Mouse (Mus musculus) forebrain, postnatal 0 days (tissue): ENCODE results near the gene Mrpl1. TPM values are rescaled to one million over a fixed set of nuclear protein-coding genes. Genes with fewer than 3 reads are reported as not detected.

ENCODE experiments used
- ATAC-seq: fragments of 200-750 bp; cut with Nextera tagmentation; 2 replicates; pipeline ENCODE4 v1.8.0; 2017; ENCODE audit warnings: mild to moderate bottlenecking, moderate library complexity
- DNase-seq: peaks from one replicate; pipeline ENCODE4 v3.0.0-alpha.2; 2015
- H3K27ac ChIP-seq: fragments of 300-500 bp; sonication (generic); 2 replicates; pipeline ENCODE4 v1.5.1; 2014; ENCODE audit warnings: low read depth, mild to moderate bottlenecking, antibody characterized with exemption, low read length, moderate library complexity, mixed read lengths
- H3K27me3 ChIP-seq: fragments of 300-500 bp; sonication (generic); 2 replicates; pipeline ENCODE4 v1.6.1; 2014; ENCODE audit warnings: mild to moderate bottlenecking, low read length, mixed read lengths; ENCODE audit not compliant: insufficient read depth
- H3K36me3 ChIP-seq: fragments of 300-500 bp; sonication (generic); 2 replicates; pipeline ENCODE4 v1.6.1; 2014; ENCODE audit warnings: mild to moderate bottlenecking, moderate library complexity; ENCODE audit not compliant: insufficient read depth
- H3K4me1 ChIP-seq: fragments of 300-500 bp; sonication (generic); 2 replicates; pipeline ENCODE4 v1.6.1; 2014; ENCODE audit warnings: antibody characterized with exemption; ENCODE audit not compliant: insufficient read depth
- H3K4me2 ChIP-seq: fragments of 300-500 bp; sonication (generic); 2 replicates; pipeline ENCODE4 v1.6.1; 2014; ENCODE audit warnings: low read depth, mild to moderate bottlenecking, moderate library complexity
- H3K4me3 ChIP-seq: fragments of 300-500 bp; sonication (generic); 2 replicates; pipeline ENCODE4 v1.5.1; 2014; ENCODE audit warnings: low read depth, low read length, mixed read lengths
- H3K9ac ChIP-seq: fragments of 300-500 bp; sonication (generic); 2 replicates; pipeline ENCODE4 v1.6.1; 2014; ENCODE audit warnings: mild to moderate bottlenecking
- H3K9me3 ChIP-seq: fragments of 300-500 bp; sonication (generic); 2 replicates; pipeline ENCODE4 v1.6.1; 2016; ENCODE audit warnings: low read length
- CTCF ChIP-seq: sonication (generic); IDR thresholded peaks from 2 replicates; pipeline ENCODE4 v1.5.1; 2016; ENCODE audit warnings: antibody characterized with exemption, control low read depth, low read depth
- WGBS: fragments of 180-500 bp; shearing (Covaris S2); extraction: QIAGEN DNeasy Blood & Tissue Kit; methylation state at CpG from one replicate; pipeline ENCODE4 v1.1.7; 2014; 5-methylcytosine and 5-hydroxymethylcytosine counted together
- polyA plus RNA-seq: library from polyadenylated mRNA; unstranded; fragments of >200 nt; fragmentation: Nextera tagmentation; extraction: Ambion mirVana; gene quantifications from 2 replicates; pipeline ENCODE4 v1.2.1, GENCODE M21; 2015
- total RNA-seq: library from RNA; depleted of rRNA; stranded (reverse); fragments of >200 nt; gene quantifications from 2 replicates; pipeline ENCODE4 v1.2.3, GENCODE M21; 2014

Gene Mrpl1
- total and polyA plus RNA-seq, 2 experiments from 2014 or later, result 11.8 to 21.8 TPM

GRCm38 (mm10) chr5:96258210-96258609, 48.9 kb downstream of the Mrpl1 start:
- no peak overlapping the region for H3K4me2 ChIP-seq
- no peaks in the 10 kb centered on the region for H3K9me3 ChIP-seq
- H3K27me3 ChIP-seq, result no peaks in the 10 kb centered on the region
- H3K27ac ChIP-seq, result no peak overlapping the region
- WGBS, result 69% methylated on average over 5 of the region's 5 CpGs
- no peak for TF ChIP-seq CTCF
- no peak overlapping the region for H3K9ac ChIP-seq
- H3K36me3 ChIP-seq, result peaks cover 4% of the 10 kb centered on the region; the same call in 1 of the 2 replicates
- no peaks in the 10 kb centered on the region for H3K4me1 ChIP-seq
- ATAC-seq (no peak), DNase-seq (no peak)
- no peak overlapping the region for H3K4me3 ChIP-seq

- peak; percentile 75 for ATAC-seq
- WGBS, result 63% methylated on average over 3 of the region's 3 CpGs
Measured at GRCm38 (mm10) chr5:96267017-96267702, 57.9 kb downstream of the Mrpl1 start.

DNA sequence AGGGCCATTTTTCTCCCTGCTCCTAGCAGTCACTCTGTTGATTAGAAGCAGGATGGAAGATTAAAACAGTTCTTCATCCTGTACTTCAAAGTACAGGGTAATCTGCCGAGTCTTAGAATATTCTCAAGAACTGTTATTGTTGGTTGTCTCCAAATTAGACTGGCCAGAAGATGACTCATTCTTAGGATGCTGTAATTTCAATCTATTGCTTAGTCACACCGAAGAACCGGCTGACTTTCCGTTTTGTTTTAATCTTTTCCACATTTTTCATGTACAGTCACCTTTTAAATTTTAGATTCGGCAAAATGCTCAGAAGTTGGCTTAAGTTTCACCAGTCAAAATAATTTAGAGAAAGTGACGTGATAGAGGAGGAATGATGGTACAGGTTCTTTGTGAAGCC, 61.8 kb downstream of the Mrpl1 start:
- no peak overlapping the region for H3K4me3 ChIP-seq
- H3K4me1 ChIP-seq, result no peaks in the 10 kb centered on the region
- H3K36me3 ChIP-seq, result no peaks in the 10 kb centered on the region
- H3K9me3 ChIP-seq, result no peaks in the 10 kb centered on the region
- no peak for TF ChIP-seq CTCF
- no peaks in the 10 kb centered on the region for H3K27me3 ChIP-seq
- H3K9ac ChIP-seq, result no peak overlapping the region
- no peak overlapping the region for H3K4me2 ChIP-seq
- no peak overlapping the region for H3K27ac ChIP-seq
- ATAC-seq (no peak), DNase-seq (no peak)
- WGBS, result 91% methylated on average over 6 of the region's 6 CpGs

More at GRCm38 (mm10) chr5:96267017-96267702, 57.9 kb downstream of the Mrpl1 start:
- DNase-seq, result peak; percentile 85
- Histone ChIP-seq H3K27me3 (no peaks in the 10 kb centered on the region), H3K27ac (no peak overlapping the region), H3K36me3 (peaks cover 7% of the 10 kb centered on the region), H3K9me3 (no peaks in the 10 kb centered on the region), H3K4me3 (no peak overlapping the region), H3K4me2 (no peak overlapping the region), H3K4me1 (no peaks in the 10 kb centered on the region), H3K9ac (no peak overlapping the region)
- TF ChIP-seq CTCF, result peak; percentile 84

DNA sequence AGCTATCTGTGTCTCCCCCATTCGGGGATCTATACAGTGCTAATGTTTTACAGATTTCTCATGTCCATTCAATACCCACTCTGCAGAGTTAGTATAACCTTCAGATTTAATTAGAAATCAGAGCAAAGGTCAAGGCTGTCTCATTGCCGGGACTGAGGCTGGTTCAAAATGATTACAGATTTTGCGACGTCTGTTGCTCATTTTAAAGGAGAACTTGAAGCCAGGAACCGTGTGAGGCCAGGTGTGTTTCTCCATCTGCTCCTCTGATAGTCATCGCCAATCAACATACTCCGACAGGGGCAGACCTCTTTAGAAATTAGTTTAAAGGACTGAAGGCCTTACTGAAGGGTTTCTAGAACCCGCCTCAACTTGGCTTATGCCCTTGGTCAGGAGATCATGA, 96.5 kb downstream of the Mrpl1 start:
- no peak for ATAC-seq
- 57% methylated on average over 8 of the region's 8 CpGs for WGBS
- no peak for DNase-seq
- H3K36me3 ChIP-seq, result no peaks in the 10 kb centered on the region
- H3K27me3 ChIP-seq, result no peaks in the 10 kb centered on the region
- H3K9me3 ChIP-seq, result no peaks in the 10 kb centered on the region
- no peak overlapping the region for H3K9ac ChIP-seq
- no peak overlapping the region for H3K4me2 ChIP-seq
- H3K4me1 ChIP-seq, result no peaks in the 10 kb centered on the region
- no peak for TF ChIP-seq CTCF
- H3K4me3 ChIP-seq, result no peak overlapping the region
- no peak overlapping the region for H3K27ac ChIP-seq

DNA sequence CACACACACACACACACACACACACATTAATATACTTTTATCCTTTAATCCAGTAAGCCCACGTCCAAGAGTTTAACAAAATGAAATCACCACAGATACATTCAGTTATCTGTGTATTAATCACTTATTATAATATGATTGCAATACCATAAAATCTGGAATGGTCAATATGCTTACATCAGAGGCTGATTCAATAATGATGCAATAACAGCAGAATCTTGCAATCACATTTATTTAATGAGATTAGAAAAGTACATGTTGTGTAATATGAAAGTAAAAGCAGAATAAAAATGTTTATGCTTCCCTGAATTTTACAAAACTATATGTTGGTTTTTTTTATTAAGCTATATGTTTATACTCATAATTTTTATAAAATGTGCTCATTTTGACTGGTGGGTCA, 97.0 kb downstream of the Mrpl1 start:
- Histone ChIP-seq H3K4me3 (no peak overlapping the region), H3K36me3 (no peaks in the 10 kb centered on the region), H3K4me1 (no peaks in the 10 kb centered on the region), H3K4me2 (no peak overlapping the region), H3K27ac (no peak overlapping the region), H3K9ac (no peak overlapping the region), H3K27me3 (no peaks in the 10 kb centered on the region), H3K9me3 (no peaks in the 10 kb centered on the region)
- no peak for DNase-seq
- ATAC-seq, result no peak
- WGBS, result 90% methylated on average over 1 of the region's 1 CpGs
- TF ChIP-seq CTCF, result no peak

- ATAC-seq (no peak), DNase-seq (no peak)
- no peak overlapping the region for H3K27ac ChIP-seq
- no peak overlapping the region for H3K4me2 ChIP-seq
- TF ChIP-seq CTCF, result no peak
- 73% methylated on average over 5 of the region's 5 CpGs for WGBS
- H3K36me3 ChIP-seq, result no peaks in the 10 kb centered on the region
- no peak overlapping the region for H3K4me3 ChIP-seq
- no peaks in the 10 kb centered on the region for H3K4me1 ChIP-seq
- no peaks in the 10 kb centered on the region for H3K27me3 ChIP-seq
- H3K9me3 ChIP-seq, result no peaks in the 10 kb centered on the region
- no peak overlapping the region for H3K9ac ChIP-seq
Measured at GRCm38 (mm10) chr5:96306826-96307225, 97.5 kb downstream of the Mrpl1 start.

DNA sequence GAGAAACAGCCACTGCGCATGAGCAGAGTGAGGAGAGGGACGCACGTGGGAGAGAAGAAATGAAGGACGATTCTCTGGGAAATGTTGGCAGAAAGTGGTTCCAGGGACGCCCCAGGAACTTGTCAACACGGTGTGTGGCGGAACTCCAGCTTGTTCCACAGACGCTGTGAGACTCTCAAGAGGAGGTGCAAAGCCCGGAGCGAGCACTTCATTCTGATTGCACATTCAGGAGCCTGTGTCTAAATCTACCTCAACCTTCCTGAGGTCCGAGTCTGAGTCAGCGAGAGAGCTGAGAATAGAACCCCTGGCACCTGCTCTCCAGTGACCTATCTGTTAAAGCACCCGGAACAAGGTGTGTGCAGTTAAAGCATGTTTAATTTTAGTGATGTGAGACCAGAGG, 98.8 kb downstream of the Mrpl1 start:
- 66% methylated on average over 13 of the region's 13 CpGs for WGBS
- H3K4me2 ChIP-seq, result no peak overlapping the region

More for the DNA sequence above, 98.8 kb downstream of the Mrpl1 start:
- no peak overlapping the region for H3K9ac ChIP-seq
- H3K9me3 ChIP-seq, result no peaks in the 10 kb centered on the region
- no peak overlapping the region for H3K27ac ChIP-seq
- H3K36me3 ChIP-seq, result no peaks in the 10 kb centered on the region
- H3K4me1 ChIP-seq, result no peaks in the 10 kb centered on the region
- H3K27me3 ChIP-seq, result no peaks in the 10 kb centered on the region
- TF ChIP-seq CTCF, result no peak
- ATAC-seq (no peak), DNase-seq (peak; percentile 20)
- no peak overlapping the region for H3K4me3 ChIP-seq
